Mouse (Mus musculus) spleen, adult 2 months (tissue): Measurements from ENCODE around the gene 2310030G06Rik. TPM values are rescaled to one million over a fixed set of nuclear protein-coding genes. Genes with fewer than 3 reads are reported as not detected.

Experiments used
- DNase-seq, 2 experiments: peaks; one replicate each; pipeline versions ENCODE4 v3.0.0 to v3.0.0-alpha.2; 2012 to 2021; ENCODE audit warnings: low spot score in 2 of 2, low read depth in 1 of 2
- H3K27ac ChIP-seq: fragments of 200-500 bp; 2 replicates; pipeline ENCODE4 v1.5.1; 2012; ENCODE audit warnings: low read length, inconsistent platforms; ENCODE audit not compliant: insufficient read depth
- H3K27me3 ChIP-seq: fragments of 200-500 bp; 2 replicates; pipeline ENCODE4 v1.6.1; 2012; ENCODE audit warnings: mild to moderate bottlenecking, moderate library complexity, low read length, inconsistent platforms; ENCODE audit not compliant: control insufficient read depth, insufficient read depth
- H3K36me3 ChIP-seq: fragments of 200-500 bp; 2 replicates; pipeline ENCODE4 v1.6.1; 2012; ENCODE audit warnings: mild to moderate bottlenecking, low read length, inconsistent platforms; ENCODE audit not compliant: control insufficient read depth, insufficient read depth
- H3K4me1 ChIP-seq: fragments of 200-500 bp; 2 replicates; pipeline ENCODE4 v1.6.1; 2011; ENCODE audit warnings: inconsistent platforms; ENCODE audit not compliant: control insufficient read depth, insufficient read depth, insufficient read length
- H3K4me3 ChIP-seq: fragments of 200-500 bp; 2 replicates; pipeline ENCODE4 v1.5.1; 2011; ENCODE audit warnings: mild to moderate bottlenecking, inconsistent platforms; ENCODE audit not compliant: insufficient read depth, insufficient read length; ENCODE audit errors: extremely low read depth
- CTCF ChIP-seq: fragments of 200-500 bp; IDR thresholded peaks from 2 replicates; pipeline ENCODE4 v1.5.1; 2011; ENCODE audit warnings: mild to moderate bottlenecking, inconsistent platforms; ENCODE audit not compliant: insufficient read depth, insufficient read length, insufficient replicate concordance; ENCODE audit errors: extremely low read depth
- POLR2A ChIP-seq: fragments of 200-500 bp; IDR thresholded peaks from 2 replicates; pipeline ENCODE4 v1.6.1; 2011; ENCODE audit warnings: low read depth, low read length, inconsistent platforms
- WGBS: fragments of 180-500 bp; shearing (Covaris S2); methylation state at CpG from one replicate; pipeline ENCODE4 v1.1.7; 2018; 5-methylcytosine and 5-hydroxymethylcytosine counted together
- polyA plus RNA-seq: library from polyadenylated mRNA; depleted of rRNA; stranded (reverse); fragments of >200 nt; gene quantifications from 2 replicates; pipeline ENCODE4 v1.2.3, GENCODE M21; 2012

The 2310030G06Rik gene
- polyA plus RNA-seq, 1 experiment, result 0.71 TPM

DNA sequence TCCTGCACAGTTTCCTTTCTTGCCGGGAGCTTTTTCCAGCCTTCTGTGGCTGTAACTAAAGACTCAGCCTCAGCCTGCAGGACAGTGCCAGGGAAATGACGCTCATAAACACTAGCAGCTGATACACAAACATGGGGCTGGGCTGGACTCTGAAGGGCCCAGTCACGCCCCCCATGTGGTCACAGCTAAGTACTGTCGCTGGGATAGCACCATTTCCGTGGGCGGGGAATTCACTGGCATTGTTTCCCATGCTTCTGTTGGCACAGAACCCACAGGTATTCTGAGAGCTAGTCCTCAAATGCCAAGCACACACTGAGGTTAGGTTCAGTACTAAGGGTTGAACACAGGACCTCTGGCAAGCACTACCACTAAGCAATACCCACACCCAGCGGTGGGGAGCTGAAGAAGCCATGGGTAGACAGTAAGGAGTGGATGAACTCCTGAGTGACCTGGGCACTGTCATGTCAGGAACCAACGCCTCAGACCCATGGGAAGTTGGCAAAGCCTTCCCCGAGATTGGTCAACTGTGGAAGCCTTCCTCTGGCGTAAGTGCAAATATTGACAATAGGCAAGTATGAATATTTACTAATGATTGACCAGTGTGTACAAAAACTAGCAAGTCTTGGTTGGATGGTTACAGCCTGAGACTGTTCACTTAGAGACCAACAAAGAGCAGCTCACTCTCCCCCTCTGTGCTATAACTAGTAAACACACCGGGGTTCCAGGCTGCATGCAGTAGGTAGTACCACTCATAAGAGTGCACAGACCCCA, 45.2 kb downstream of the 2310030G06Rik start:
- H3K4me1 ChIP-seq, result peaks cover 11% of the 10 kb centered on the region
- no peak for DNase-seq
- 68% methylated on average over 11 of the region's 11 CpGs for WGBS

DNA sequence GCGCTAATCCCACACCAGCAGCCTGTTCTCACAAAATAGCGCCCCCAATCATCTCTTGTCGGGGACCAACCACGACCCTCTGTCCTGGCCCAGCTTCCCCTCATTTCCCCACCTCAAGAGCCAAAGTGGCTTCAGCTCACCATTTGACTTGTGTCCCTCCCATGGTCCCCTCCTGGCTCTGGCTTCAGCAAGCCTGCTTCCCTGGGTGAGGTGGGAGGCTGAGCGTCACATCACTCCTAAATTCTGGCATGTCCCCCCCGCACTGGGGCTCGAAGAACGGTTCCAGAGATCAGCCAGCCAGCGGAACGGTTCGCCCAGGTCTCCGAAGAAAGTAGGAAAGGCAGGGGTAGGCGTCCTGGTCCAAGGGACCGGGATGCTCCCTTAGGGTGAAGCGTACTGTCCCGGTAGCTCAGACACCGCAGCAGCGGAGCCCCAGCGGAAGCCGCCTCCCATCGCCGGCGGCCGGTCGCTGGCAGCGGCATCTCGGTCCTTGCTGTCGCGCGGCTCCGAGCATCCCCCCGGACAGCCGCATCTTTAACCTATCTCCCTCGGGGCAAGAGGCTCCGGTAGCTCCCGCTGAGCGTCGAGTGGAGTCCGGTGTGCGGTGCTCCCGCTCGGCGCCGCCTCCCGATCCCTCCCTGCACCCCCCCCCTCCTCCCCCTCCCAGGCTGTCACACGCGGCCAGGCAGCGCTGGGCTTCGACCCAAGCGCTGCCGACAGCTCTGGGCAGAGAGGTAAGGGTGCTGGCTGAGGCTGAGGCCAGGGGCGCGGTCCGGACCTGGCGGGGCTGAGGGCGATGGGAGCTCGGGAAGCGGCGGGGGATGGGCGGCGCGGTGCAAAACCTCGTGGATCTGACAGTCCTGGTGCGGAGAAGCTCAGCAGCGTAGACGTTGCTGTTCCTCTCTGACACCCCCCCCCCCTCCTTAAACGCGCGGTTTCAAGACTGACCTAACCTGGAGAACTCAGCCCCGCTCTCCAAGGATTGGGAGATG, 47.6 kb downstream of the 2310030G06Rik start:
- peak in 1 of 2 experiments; percentile 16 for DNase-seq
- H3K36me3 ChIP-seq, result no peaks in the 10 kb centered on the region
- H3K27me3 ChIP-seq, result peaks cover 9% of the 10 kb centered on the region
- peaks cover 11% of the 10 kb centered on the region for H3K4me1 ChIP-seq
- 1% methylated on average over 68 of the region's 70 CpGs for WGBS
- TF ChIP-seq CTCF (no peak), POLR2A (no peak)
- H3K4me3 ChIP-seq, result peak overlapping the region; percentile 46; the same call in 1 of the 2 replicates
- H3K27ac ChIP-seq, result no peak overlapping the region

More for the DNA sequence above, 45.2 kb downstream of the 2310030G06Rik start:
- Histone ChIP-seq H3K27me3 (peaks cover 9% of the 10 kb centered on the region), H3K36me3 (no peaks in the 10 kb centered on the region), H3K27ac (no peak overlapping the region), H3K4me3 (no peak overlapping the region)
- TF ChIP-seq POLR2A, result no peak
- TF ChIP-seq CTCF, result no peak

DNA sequence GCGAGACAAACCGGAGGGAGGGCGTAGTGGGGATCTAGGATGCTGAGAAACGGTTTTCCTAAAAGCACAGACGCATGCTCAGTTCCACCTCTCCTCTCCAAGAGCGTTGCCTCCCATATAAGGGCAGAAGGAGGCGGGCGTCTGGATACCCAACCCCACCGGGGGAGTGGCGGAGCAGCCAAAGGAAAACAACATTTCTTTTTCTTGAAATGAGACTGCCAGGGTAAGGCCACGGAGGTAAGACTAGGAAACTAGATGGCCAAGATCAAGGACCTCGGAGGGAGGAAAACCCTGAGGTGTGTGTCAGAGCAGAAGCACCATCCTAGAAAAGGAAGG, 48.7 kb downstream of the 2310030G06Rik start:
- peaks cover 11% of the 10 kb centered on the region for H3K4me1 ChIP-seq
- H3K27ac ChIP-seq, result no peak overlapping the region
- DNase-seq, result no peak
- no peaks in the 10 kb centered on the region for H3K36me3 ChIP-seq
- H3K4me3 ChIP-seq, result no peak overlapping the region
- no peak for TF ChIP-seq POLR2A
- TF ChIP-seq CTCF, result no peak
- H3K27me3 ChIP-seq, result peaks cover 9% of the 10 kb centered on the region
- 3% methylated on average over 12 of the region's 12 CpGs for WGBS

DNA sequence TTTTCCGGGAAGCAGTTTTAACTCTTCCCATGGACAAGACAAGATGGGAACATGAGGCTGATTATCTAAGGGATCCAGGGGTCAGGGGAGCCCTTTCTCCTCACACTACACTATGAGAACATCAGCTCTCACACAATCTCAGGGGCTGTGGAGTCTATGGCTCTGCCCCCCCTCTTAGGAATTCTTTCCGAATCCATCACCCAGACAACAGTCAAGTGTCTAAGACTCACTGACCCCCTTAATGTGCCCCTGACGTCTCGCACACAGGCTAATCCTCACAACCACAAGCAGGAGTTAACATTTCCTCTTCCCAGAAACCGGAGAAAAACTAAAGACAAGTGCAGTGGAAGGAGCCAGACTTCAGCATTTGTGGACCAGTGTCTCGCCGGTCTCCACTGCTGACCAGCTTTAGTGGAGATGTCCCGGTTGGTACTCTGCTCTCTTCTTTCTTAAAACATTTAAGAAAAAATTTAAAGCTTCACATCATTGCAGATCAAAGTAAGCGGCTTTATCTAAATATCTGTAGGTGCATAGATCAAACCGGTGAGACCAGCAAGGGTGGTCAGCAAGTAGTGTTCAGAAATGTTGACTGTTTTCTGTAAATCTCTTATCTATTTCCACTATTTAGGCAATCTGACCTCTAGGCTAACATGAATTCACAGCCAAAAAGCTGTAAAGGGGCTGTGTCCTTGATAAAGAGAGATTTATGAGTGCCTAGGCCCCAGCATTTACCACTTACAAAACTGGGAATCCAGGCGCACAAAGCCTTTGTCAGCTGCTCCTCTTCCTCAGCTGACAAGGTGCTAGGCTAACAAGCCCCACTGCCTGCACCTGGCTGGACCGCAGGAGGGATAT, 49.3 kb downstream of the 2310030G06Rik start:
- Histone ChIP-seq H3K27me3 (peaks cover 9% of the 10 kb centered on the region), H3K4me3 (no peak overlapping the region), H3K27ac (no peak overlapping the region), H3K36me3 (no peaks in the 10 kb centered on the region), H3K4me1 (peaks cover 11% of the 10 kb centered on the region)
- WGBS, result 78% methylated on average over 12 of the region's 12 CpGs
- no peak for DNase-seq
- TF ChIP-seq POLR2A, result no peak
- TF ChIP-seq CTCF, result no peak

DNA sequence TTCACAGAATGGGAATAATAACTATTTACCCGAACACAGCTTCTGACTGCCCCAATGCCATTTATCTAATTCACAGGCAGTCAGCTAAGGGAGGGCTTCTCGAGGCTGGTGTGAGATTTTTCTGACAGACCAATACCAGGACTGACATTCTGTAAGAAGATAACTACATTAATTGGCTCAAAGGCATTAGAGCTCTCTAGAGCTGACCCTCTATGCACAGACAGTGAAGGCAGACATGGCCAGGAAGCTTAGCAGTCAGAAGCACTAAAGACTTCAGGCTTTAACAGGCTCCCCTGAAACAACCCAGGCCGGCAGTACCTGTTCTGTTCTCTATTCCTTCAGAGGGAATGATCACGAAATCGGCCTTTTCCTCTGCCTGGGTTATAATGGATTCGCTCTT, 51.2 kb downstream of the 2310030G06Rik start:
- no peak for DNase-seq
- H3K4me1 ChIP-seq, result peaks cover 11% of the 10 kb centered on the region
- WGBS, result 79% methylated on average over 6 of the region's 6 CpGs
- H3K36me3 ChIP-seq, result no peaks in the 10 kb centered on the region
- TF ChIP-seq POLR2A (no peak), CTCF (no peak)
- no peak overlapping the region for H3K4me3 ChIP-seq
- peaks cover 8% of the 10 kb centered on the region for H3K27me3 ChIP-seq
- H3K27ac ChIP-seq, result no peak overlapping the region

DNA sequence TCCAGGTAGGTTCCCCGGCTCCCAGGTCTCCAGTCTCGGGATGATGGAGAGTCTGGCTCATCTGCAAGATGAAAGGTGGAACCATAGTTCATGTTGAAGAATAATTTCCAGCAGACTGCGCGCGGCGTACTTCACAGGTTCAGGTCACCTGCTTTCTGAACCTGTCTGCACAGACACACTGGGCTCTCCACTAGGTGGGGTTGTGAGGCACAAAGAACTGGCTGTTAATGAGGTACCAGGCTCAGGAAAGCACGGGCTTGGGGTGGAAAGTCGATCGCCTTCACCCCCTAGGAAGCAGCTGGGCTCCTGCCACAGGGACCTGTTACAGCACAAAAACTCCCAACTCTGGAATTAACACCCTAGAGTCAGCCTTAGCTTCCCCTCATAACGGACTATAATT, 52.7 kb downstream of the 2310030G06Rik start:
- peaks cover 2% of the 10 kb centered on the region for H3K27me3 ChIP-seq
- WGBS, result 15% methylated on average over 10 of the region's 10 CpGs
- H3K4me3 ChIP-seq, result no peak overlapping the region
- DNase-seq, result peak in 1 of 2 experiments; percentile 8
- H3K36me3 ChIP-seq, result no peaks in the 10 kb centered on the region
- peaks cover 5% of the 10 kb centered on the region for H3K4me1 ChIP-seq
- TF ChIP-seq POLR2A (no peak), CTCF (no peak; the same call in 1 of the 2 replicates)
- H3K27ac ChIP-seq, result no peak overlapping the region
